ENCODE assay signal across 9 mouse cellular contexts in the genomic region with DNA sequence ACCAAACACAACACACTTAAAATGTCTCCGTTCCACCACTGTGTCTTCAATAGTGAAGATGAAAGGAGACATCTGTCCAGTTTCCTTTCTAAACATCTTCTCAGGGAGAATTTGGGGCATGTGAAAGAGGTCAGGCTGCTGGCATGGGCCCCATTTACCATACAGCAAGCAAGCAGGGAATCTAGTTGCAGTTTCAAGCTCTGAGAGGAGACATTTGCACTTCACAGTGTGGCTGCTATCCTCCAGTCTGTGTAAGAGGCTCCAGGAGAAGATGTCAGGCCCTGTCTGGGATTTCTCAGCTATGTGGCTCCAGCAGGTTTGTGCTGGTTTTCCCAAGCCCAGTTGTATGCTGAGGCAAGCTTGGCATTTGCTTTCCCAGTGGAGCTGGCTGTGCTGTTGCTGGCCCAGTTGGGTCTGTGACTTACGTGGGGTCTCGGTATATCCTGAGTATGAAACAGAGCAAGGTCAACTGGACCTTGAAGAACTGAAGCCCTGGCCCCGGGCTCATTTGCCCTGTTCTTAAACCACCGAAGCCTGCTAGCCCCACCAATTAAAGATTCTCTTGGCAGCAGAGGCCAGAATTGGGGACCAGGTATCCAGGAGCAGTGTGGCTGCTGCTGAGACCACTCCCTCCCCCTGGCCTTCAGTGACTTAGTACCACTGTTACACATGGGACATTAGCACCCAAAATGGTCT. TPM values are rescaled to one million over a fixed set of nuclear protein-coding genes. Genes with fewer than 3 reads are reported as not detected.
A peak's percentile ranks its signal among the peaks of the same experiment; 100 is the strongest.
DNase-seq lines count a peak whose midpoint lies in the region; ATAC-seq and TF ChIP-seq lines count a peak whose summit lies in the region.
"Had no signal": no experiment of that assay in that cellular context is flagged by ENCODE, and none has a peak within 500 bp of the region (broad histone marks: within the 10 kb centered on the region; RNA-seq: fewer than 3 reads in every experiment).

No protein-coding gene starts in this region.

- H3K27me3 ChIP-seq in MEL (ENCODE audit: control insufficient read depth in 1 of 2, insufficient read depth in 2 of 2, low read length in 2 of 2): no peaks in the 10 kb centered on the region; a peak in 1 of 4 replicates
- no peaks in the 10 kb centered on the region for H3K27me3 ChIP-seq in lung, postnatal 0 days (replicated peaks; ENCODE audit: insufficient read depth, low read length)

- no peaks in the 10 kb centered on the region for H3K9me3 ChIP-seq in MEL (replicated peaks; ENCODE audit: insufficient read depth, low read length)
- H3K9me3 ChIP-seq in lung, postnatal 0 days (ENCODE audit: low read length): no peaks in the 10 kb centered on the region

- no peak for TF ChIP-seq EP300 in MEL (IDR thresholded peaks at IDR 0.05; ENCODE audit: low read depth in 1 of 2, low read length in 2 of 2)
- TF ChIP-seq EP300 in lung, postnatal 0 days (IDR thresholded peaks at IDR 0.05): peak; percentile 70

- H3K9ac ChIP-seq in MEL (ENCODE audit: control insufficient read depth, low read depth, low read length, poor library complexity, severe bottlenecking): no peak overlapping the region
- no peak overlapping the region for H3K9ac ChIP-seq in lung, postnatal 0 days (replicated peaks; ENCODE audit: low read depth)

- TF ChIP-seq CTCF in MEL (IDR thresholded peaks at IDR 0.05 in 2 of 3, conservative IDR thresholded peaks at IDR 0.05 in 1 of 3; ENCODE audit: control insufficient read depth in 1 of 3, insufficient read depth in 1 of 3, low read depth in 2 of 3, low read length in 3 of 3, poor library complexity in 1 of 3, severe bottlenecking in 1 of 3): no peak
- no peak for TF ChIP-seq CTCF in lung, postnatal 0 days (IDR thresholded peaks at IDR 0.05)

- no peak overlapping the region for H3K4me3 ChIP-seq in MEL (ENCODE audit: control insufficient read depth in 1 of 2, insufficient read depth in 1 of 2, low read depth in 2 of 2, low read length in 2 of 2)
- H3K4me3 ChIP-seq in lung, postnatal 0 days (ENCODE audit: low read depth, low read length): no peak overlapping the region

- H3K4me1 ChIP-seq in MEL (ENCODE audit: control insufficient read depth in 1 of 2, insufficient read depth in 2 of 2, low read length in 2 of 2): peaks cover 0 to 15% of the 10 kb centered on the region in 2 experiments; a peak in 3 of 4 replicates
- peaks cover 18% of the 10 kb centered on the region for H3K4me1 ChIP-seq in lung, postnatal 0 days (ENCODE audit: insufficient read depth, low read depth, low read length)

- H3K27ac ChIP-seq in MEL (ENCODE audit: control insufficient read depth, low read depth, low read length): 0 out of 2 replicates have a peak overlapping the region, but pooled peaks have one; percentile 28
- H3K27ac ChIP-seq in lung, postnatal 0 days (ENCODE audit: low read length): peak overlapping the region; percentile 82

- ATAC-seq in frontal cortex, adult (ENCODE audit: low TSS enrichment): peak; percentile 17; the same call in 1 of the 2 replicates
- peak; percentile 58 for ATAC-seq in lung, postnatal 0 days

- TF ChIP-seq RAD21 in MEL (IDR thresholded peaks at IDR 0.05; ENCODE audit: low read depth, low read length): no peak

- 53% methylated on average over 5 of the region's 5 CpGs for WGBS in lung, postnatal 0 days

- peaks cover 0 to 11% of the 10 kb centered on the region in 2 experiments; a peak in 2 of 4 replicates for H3K36me3 ChIP-seq in MEL (ENCODE audit: control insufficient read depth in 1 of 2, insufficient read depth in 2 of 2, low read length in 2 of 2)
- no peaks in the 10 kb centered on the region for H3K36me3 ChIP-seq in lung, postnatal 0 days (ENCODE audit: insufficient read depth, low read length)

- no peaks in the 10 kb centered on the region for H3K79me2 ChIP-seq in MEL (ENCODE audit: control insufficient read depth, insufficient read depth, low read length, poor library complexity)

- no peak overlapping the region for H3K4me2 ChIP-seq in lung, postnatal 0 days (replicated peaks; ENCODE audit: low read depth, low read length)

- no peak for TF ChIP-seq POLR2A in MEL (IDR thresholded peaks at IDR 0.05; ENCODE audit: control insufficient read depth in 1 of 2, insufficient read depth in 1 of 2, low read depth in 1 of 2, low read length in 2 of 2, poor library complexity in 1 of 2)

- no peak for DNase-seq in frontal cortex, postnatal 36 days (ENCODE audit: low spot score in 2 of 2)
- no peak for DNase-seq in MEL (ENCODE audit: low read depth, low spot score)
- DNase-seq in kidney, adult 8-10 months: peak; percentile 44 to 62
- DNase-seq in lung, postnatal 0 days (ENCODE audit: low spot score): peak; percentile 84
- DNase-seq in layer of hippocampus, postnatal 36 days: no peak
- DNase-seq in gastrocnemius, postnatal 10 days: no peak
- DNase-seq in natural killer cell, adult 2 months (ENCODE audit: low spot score in 2 of 2): no peak
- DNase-seq: gastrocnemius, postnatal 14 days had no signal

TF ChIP-seq in MEL, 35 proteins besides CTCF, POLR2A, EP300 and RAD21:
- no peak for TF ChIP-seq MAZ (IDR thresholded peaks at IDR 0.05; ENCODE audit: low read depth, low read length)
- TF ChIP-seq KAT2A (conservative IDR thresholded peaks at IDR 0.05; ENCODE audit: low read depth, low read length): no peak
- TF ChIP-seq POLR2AphosphoS5 (IDR thresholded peaks at IDR 0.05; ENCODE audit: borderline replicate concordance, low read depth, low read length): no peak
- no peak for TF ChIP-seq GABPA (IDR thresholded peaks at IDR 0.05; ENCODE audit: low read depth, low read length)
- no peak for TF ChIP-seq MAX (IDR thresholded peaks at IDR 0.05; ENCODE audit: low read length)
- no peak for TF ChIP-seq UBTF (IDR thresholded peaks at IDR 0.05; ENCODE audit: borderline replicate concordance, insufficient read depth, low read depth, low read length)
- TF ChIP-seq ETS1 (IDR thresholded peaks at IDR 0.05; ENCODE audit: low read depth, low read length): no peak
- no peak for TF ChIP-seq USF2 (IDR thresholded peaks at IDR 0.05; ENCODE audit: borderline replicate concordance in 1 of 2, insufficient read depth in 1 of 2, low read depth in 1 of 2, low read length in 2 of 2)
- no peak for TF ChIP-seq TBP (IDR thresholded peaks at IDR 0.05; ENCODE audit: low read depth, low read length)
- no peak for TF ChIP-seq MYC (IDR thresholded peaks at IDR 0.05; ENCODE audit: low read depth, low read length)
- TF ChIP-seq NELFE (IDR thresholded peaks at IDR 0.05; ENCODE audit: low read depth, low read length): no peak
- TF ChIP-seq ZKSCAN1 (IDR thresholded peaks at IDR 0.05; ENCODE audit: low read depth, low read length): no peak
- no peak for TF ChIP-seq TAL1 (IDR thresholded peaks at IDR 0.05; ENCODE audit: low read length)
- TF ChIP-seq BHLHE40 (IDR thresholded peaks at IDR 0.05; ENCODE audit: borderline replicate concordance, low read depth, low read length): no peak
- TF ChIP-seq CHD2 (IDR thresholded peaks at IDR 0.05; ENCODE audit: low read length): no peak
- no peak for TF ChIP-seq E2F4 (IDR thresholded peaks at IDR 0.05; ENCODE audit: borderline replicate concordance, low read depth, low read length)

RNA-seq across cellular contexts. Expression of gene Gnpnat1, which starts 49.0 kb away (rescaled TPM):
- 22.1 and 24.8 TPM in 2 replicates for total RNA-seq in MEL (2012; rRNA removed)
- polyA plus RNA-seq in MEL (2012; ENCODE audit: insufficient read depth in 1 of 2, insufficient read length in 2 of 2, low read depth in 1 of 2, low replicate concordance in 2 of 2, missing spikeins in 1 of 2): 10 to 100 TPM in 1 of 2 experiments, not detected in 1; 26.8 TPM
- 32.2 and 33.9 TPM in 2 replicates for polyA plus RNA-seq in lung, postnatal 0 days (2015; fragmentation: Nextera tagmentation; extraction: Ambion mirVana)
- total RNA-seq in layer of hippocampus, postnatal 36 days (2021): 10 to 100 TPM; 18.9 to 19.2 TPM
- 10 to 100 TPM; 11.5 to 14.8 TPM for total RNA-seq in gastrocnemius, postnatal 10 days (2021)

Comparison
In these comparisons a context has a peak if more than half of its experiments do, and no peak if none do; other contexts are left out.
1. DNase-seq: peak in kidney, adult 8-10 months (2 of 2) and lung, postnatal 0 days (single experiment); none in frontal cortex, postnatal 36 days (0 of 2), MEL (single experiment), layer of hippocampus, postnatal 36 days (0 of 2), gastrocnemius, postnatal 10 days (single experiment) and natural killer cell, adult 2 months (0 of 2).